Mouse (Mus musculus) liver, postnatal 0 days (tissue): Measurements from ENCODE around the gene Chrm1. TPM values are rescaled to one million over a fixed set of nuclear protein-coding genes. Genes with fewer than 3 reads are reported as not detected.

Experiments used
- ATAC-seq: fragments of 200-750 bp; cut with Nextera tagmentation; 2 replicates; pipeline ENCODE4 v1.8.0; 2017; ENCODE audit warnings: mild to moderate bottlenecking, moderate library complexity
- DNase-seq: peaks from one replicate; pipeline ENCODE4 v3.0.0-alpha.2; 2016
- H3K27ac ChIP-seq: fragments of 300-500 bp; sonication (generic); 2 replicates; pipeline ENCODE4 v1.5.1; 2014; ENCODE audit warnings: antibody characterized with exemption, moderate library complexity, mild to moderate bottlenecking, low read depth
- H3K27me3 ChIP-seq: fragments of 300-500 bp; sonication (generic); 2 replicates; pipeline ENCODE4 v1.6.1; 2014; ENCODE audit warnings: low read length, control low read depth, mixed read lengths; ENCODE audit not compliant: insufficient read depth
- H3K36me3 ChIP-seq: fragments of 300-500 bp; sonication (generic); replicated peaks from 2 replicates; pipeline ENCODE4 v1.6.1; 2014; ENCODE audit warnings: mild to moderate bottlenecking, control low read depth, low read length, moderate library complexity, mixed read lengths; ENCODE audit not compliant: insufficient read depth
- H3K4me1 ChIP-seq: fragments of 300-500 bp; sonication (generic); 2 replicates; pipeline ENCODE4 v1.6.1; 2014; ENCODE audit warnings: antibody characterized with exemption, mild to moderate bottlenecking, control low read depth; ENCODE audit not compliant: insufficient read depth
- H3K4me2 ChIP-seq: fragments of 300-500 bp; sonication (generic); 2 replicates; pipeline ENCODE4 v1.6.1; 2014; ENCODE audit warnings: low read depth, mild to moderate bottlenecking, low read length, moderate library complexity, mixed read lengths
- H3K4me3 ChIP-seq: fragments of 300-500 bp; sonication (generic); 2 replicates; pipeline ENCODE4 v1.5.1; 2014; ENCODE audit warnings: low read depth, low read length
- H3K9ac ChIP-seq: fragments of 300-500 bp; sonication (generic); replicated peaks from 2 replicates; pipeline ENCODE4 v1.6.1; 2014; ENCODE audit warnings: mild to moderate bottlenecking, moderate library complexity
- H3K9me3 ChIP-seq: fragments of 300-500 bp; sonication (generic); 2 replicates; pipeline ENCODE4 v1.6.1; 2016; ENCODE audit warnings: mild to moderate bottlenecking, control low read depth, low read length, mixed read lengths
- CTCF ChIP-seq: sonication (generic); IDR thresholded peaks from 2 replicates; pipeline ENCODE4 v1.5.1; 2016; ENCODE audit warnings: antibody characterized with exemption, low read depth
- EP300 ChIP-seq: IDR thresholded peaks from 2 replicates; pipeline ENCODE4 v1.6.1; 2016; ENCODE audit warnings: antibody characterized with exemption, low read depth, mild to moderate bottlenecking
- WGBS: fragments of 180-500 bp; shearing (Covaris S2); extraction: QIAGEN DNeasy Blood & Tissue Kit; methylation state at CpG from one replicate; pipeline ENCODE4 v1.1.7; 2014; ENCODE audit not compliant: insufficient replicate concordance; 5-methylcytosine and 5-hydroxymethylcytosine counted together
- polyA plus RNA-seq: library from polyadenylated mRNA; unstranded; fragments of >200 nt; fragmentation: Nextera tagmentation; extraction: Ambion mirVana; gene quantifications from 2 replicates; pipeline ENCODE4 v1.2.1, GENCODE M21; 2015

The Chrm1 gene
- polyA plus RNA-seq, 1 experiment from 2014 or later = not detected

DNA sequence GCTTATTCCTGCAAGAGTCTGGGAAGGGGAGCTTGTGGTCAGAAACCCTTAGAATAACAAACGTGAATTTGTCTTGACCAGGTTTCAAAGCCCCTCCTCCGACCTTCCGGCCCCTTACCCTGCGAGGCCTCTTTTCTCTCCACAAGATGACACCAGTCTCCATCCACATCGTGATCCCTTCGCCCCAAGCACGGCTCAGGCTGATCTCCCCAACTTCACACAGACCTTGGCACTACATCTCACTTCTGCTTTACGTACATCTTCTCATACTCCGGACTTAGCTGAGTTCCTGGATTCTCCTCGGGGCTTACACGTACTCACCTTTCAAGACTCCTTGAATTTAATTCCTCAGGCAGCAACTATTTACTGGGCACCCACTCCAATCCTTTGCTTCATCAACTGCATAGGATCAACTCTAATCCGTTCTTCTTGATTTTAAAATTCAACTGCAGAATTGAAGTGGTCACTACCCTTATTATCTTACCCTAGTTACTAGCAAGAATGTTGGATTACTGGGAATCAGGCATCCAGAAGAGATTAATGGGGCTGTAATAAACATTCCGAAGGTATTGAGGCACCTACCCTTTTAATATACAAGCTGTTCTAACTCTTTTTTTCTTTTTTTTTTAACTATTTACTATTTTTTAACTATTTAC, 50.5 kb downstream of the Chrm1 start:
- Histone ChIP-seq H3K4me3 (peak overlapping the region; percentile 88), H3K4me2 (peak overlapping the region; percentile 68), H3K27ac (peak overlapping the region; percentile 94), H3K9ac (peak overlapping the region; percentile 91), H3K36me3 (peaks cover 30% of the 10 kb centered on the region), H3K27me3 (no peaks in the 10 kb centered on the region), H3K9me3 (no peaks in the 10 kb centered on the region), H3K4me1 (peaks cover 31% of the 10 kb centered on the region)
- no peak for TF ChIP-seq CTCF
- TF ChIP-seq EP300 = no peak
- ATAC-seq (peak; percentile 4; the same call in 1 of the 2 replicates), DNase-seq (no peak)
- 8% methylated on average over 13 of the region's 13 CpGs for WGBS

DNA sequence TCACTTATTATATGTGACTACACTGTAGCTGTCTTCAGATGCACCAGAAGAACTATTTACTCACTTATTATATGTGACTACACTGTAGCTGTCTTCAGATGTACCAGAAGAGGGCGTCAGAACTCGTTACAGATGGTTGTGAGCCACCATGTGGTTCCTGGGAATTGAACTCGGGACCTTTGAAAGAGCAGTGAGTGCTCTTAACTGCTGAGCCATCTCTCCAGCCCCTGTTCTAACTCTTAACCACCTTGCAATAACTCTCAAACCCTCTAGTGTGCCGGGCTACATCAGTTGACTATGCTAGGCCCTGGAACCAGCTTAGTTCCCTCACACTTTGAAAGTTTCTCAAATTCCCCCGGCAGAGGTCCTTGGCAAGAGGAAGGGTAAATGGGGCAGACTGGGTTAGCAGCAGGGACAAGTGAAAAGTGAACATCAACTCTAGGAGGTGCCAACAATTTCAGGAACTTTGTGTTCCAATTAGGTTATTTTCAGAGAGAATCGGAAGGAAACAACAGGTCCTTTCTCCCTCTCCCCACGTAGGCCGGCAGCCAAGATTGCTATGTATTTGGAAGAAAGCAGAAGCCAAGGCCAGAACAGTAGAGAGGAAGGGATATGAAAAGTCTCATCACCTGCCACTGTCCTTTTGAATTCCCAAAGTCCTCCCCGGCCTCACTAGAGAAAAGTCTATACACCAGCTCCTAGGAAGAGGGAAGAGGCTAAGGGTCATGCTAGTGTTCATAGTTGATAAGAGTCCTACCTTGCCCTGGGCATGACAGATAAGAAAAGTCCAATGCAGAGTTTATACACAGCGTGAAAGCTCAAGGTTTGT, 51.3 kb downstream of the Chrm1 start:
- Histone ChIP-seq H3K4me3 (0 out of 2 replicates have a peak overlapping the region, but pooled peaks have one; percentile 3), H3K36me3 (peaks cover 23% of the 10 kb centered on the region), H3K4me2 (peak overlapping the region; percentile 68), H3K4me1 (peaks cover 31% of the 10 kb centered on the region), H3K27ac (peak overlapping the region; percentile 94), H3K9ac (no peak overlapping the region; the same call in 1 of the 2 replicates), H3K27me3 (no peaks in the 10 kb centered on the region), H3K9me3 (no peaks in the 10 kb centered on the region)
- peak; percentile 98 for TF ChIP-seq EP300
- TF ChIP-seq CTCF = peak; percentile 45
- DNase-seq = peak; percentile 38
- peak; percentile 60 for ATAC-seq
- 56% methylated on average over 10 of the region's 10 CpGs for WGBS

DNA sequence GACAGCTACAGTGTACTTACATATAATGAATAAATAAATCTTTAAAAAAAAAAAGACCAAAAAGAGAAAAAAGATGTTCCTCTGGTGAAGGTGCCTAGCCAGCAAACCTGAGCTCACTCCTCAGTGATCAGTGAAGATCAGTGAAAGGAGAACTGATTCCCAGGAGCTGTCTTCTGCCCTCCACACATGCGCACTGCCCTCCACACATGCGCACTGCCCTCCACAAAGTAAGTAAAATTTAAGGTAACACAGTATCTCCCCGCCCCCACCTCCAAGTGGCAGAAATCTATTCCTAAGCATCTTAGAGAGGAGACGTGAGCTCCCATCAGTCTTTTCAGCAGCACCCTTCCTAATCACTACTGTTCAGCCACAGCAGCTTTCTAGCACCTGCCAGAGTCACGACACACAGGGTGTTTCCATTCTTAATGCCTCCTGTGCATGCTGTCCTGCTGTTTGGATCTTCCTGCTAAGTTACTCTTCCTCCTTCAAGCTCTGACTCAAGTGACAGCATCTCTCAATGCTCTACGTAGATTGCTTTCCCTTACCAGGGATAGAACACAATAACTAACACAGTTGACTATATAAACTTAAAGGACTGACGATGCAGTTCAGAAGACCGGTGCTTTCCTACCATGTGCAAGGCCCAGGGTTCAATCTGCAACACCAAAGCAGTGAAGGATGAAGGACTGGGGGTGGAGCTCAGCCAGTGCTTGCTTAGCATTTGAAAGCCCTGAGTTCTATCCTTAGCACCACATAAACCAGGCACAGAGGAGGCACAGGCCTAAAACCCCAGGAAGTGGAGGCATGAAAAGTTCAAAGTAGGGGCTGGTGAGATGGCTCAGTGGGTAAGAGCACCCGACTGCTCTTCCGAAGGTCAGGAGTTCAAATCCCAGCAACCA, 52.5 kb downstream of the Chrm1 start:
- no peak for ATAC-seq
- H3K27ac ChIP-seq = peak overlapping the region; percentile 94
- 78% methylated on average over 10 of the region's 10 CpGs for WGBS
- H3K4me2 ChIP-seq = peak overlapping the region; percentile 34
- peaks cover 26% of the 10 kb centered on the region for H3K4me1 ChIP-seq
- H3K4me3 ChIP-seq = no peak overlapping the region
- no peaks in the 10 kb centered on the region for H3K9me3 ChIP-seq
- no peaks in the 10 kb centered on the region for H3K27me3 ChIP-seq
- DNase-seq = no peak
- H3K36me3 ChIP-seq = peaks cover 11% of the 10 kb centered on the region
- no peak overlapping the region for H3K9ac ChIP-seq
- TF ChIP-seq EP300 (no peak), CTCF (no peak)

DNA sequence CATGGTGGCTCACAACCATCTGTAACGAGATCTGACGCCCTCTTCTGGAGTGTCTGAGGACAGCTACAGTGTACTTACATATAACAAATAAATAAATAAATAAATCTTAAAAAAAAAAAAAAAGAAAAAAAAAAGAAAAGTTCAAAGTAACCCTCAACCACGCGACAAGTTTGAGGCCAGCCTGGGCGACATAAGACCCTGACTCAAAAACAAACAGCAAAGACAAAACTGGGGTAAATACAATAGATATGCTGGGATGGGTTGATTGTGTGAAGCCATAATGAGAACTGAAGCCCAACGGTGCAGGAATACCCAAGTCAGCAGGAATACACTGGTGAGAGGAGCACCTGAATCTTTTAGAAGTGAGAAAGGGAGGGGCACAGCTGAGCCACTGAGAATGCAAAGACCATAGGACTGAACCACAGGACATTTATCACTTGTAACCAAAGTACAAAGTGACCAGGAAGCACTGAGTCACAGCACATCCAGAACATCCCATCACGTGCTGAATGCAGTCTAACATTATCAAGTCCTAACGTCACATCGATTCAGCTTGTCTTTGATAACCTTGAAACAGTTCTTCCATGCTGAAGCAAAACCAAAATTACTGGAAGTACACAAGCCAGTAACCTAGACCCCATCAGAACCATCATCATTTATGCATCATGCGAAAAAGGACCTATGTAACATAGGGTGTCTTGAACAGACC, 53.3 kb downstream of the Chrm1 start:
- Histone ChIP-seq H3K4me2 (peak overlapping the region; percentile 24; the same call in 1 of the 2 replicates), H3K27me3 (no peaks in the 10 kb centered on the region), H3K9me3 (no peaks in the 10 kb centered on the region), H3K4me1 (peaks cover 27% of the 10 kb centered on the region), H3K4me3 (no peak overlapping the region), H3K27ac (peak overlapping the region; percentile 44), H3K36me3 (peaks cover 2% of the 10 kb centered on the region), H3K9ac (no peak overlapping the region)
- DNase-seq = no peak
- TF ChIP-seq CTCF = no peak
- TF ChIP-seq EP300 = no peak
- 65% methylated on average over 8 of the region's 10 CpGs for WGBS
- no peak for ATAC-seq

GRCm38 (mm10) chr19:8718357-8718756, 54.8 kb downstream of the Chrm1 start:
- no peak overlapping the region for H3K4me3 ChIP-seq
- H3K27ac ChIP-seq = no peak overlapping the region; the same call in 1 of the 2 replicates
- H3K27me3 ChIP-seq = no peaks in the 10 kb centered on the region
- 54% methylated on average over 3 of the region's 3 CpGs for WGBS
- no peaks in the 10 kb centered on the region for H3K9me3 ChIP-seq
- no peak for ATAC-seq
- peaks cover 29% of the 10 kb centered on the region for H3K4me1 ChIP-seq
- DNase-seq = peak; percentile 82
- no peaks in the 10 kb centered on the region for H3K36me3 ChIP-seq
- no peak overlapping the region for H3K9ac ChIP-seq
- H3K4me2 ChIP-seq = 0 out of 2 replicates have a peak overlapping the region, but pooled peaks have one; percentile 4
- peak; percentile 93 for TF ChIP-seq CTCF
- TF ChIP-seq EP300 = no peak
